Mouse (Mus musculus) adrenal gland, postnatal 25 days (tissue): ENCODE results near the gene AK157302. TPM values are rescaled to one million over a fixed set of nuclear protein-coding genes. Genes with fewer than 3 reads are reported as not detected.

Experiments used
- microRNA-seq, 2 experiments: library from miRNA; unstranded; fragments of <30 nt; microRNA quantifications; one replicate each; pipeline ENCODE4 v1.2.0; 2021
- total RNA-seq: library from RNA; stranded (reverse); gene quantifications from 2 replicates; pipeline ENCODE4 v1.2.3, GENCODE M21; 2021

AK157302 gene
- total RNA-seq, 1 experiment from 2014 or later: 10.1 TPM

Small RNA genes within 50 kb of the gene (microRNA-seq; reads per million reads assigned to microRNA genes)
- gene Mir1896: 0 to 0.36 reads per million in 2 experiments

Other genes starting within 250 kb of the AK157302 start
- gene Gpx5, start 202.5 kb upstream of the AK157302 start, total RNA-seq: not detected in 2 replicates
- gene Gpx6, start 183.1 kb upstream of the AK157302 start, total RNA-seq: not detected in 2 replicates
- not detected in 2 replicates for gene Olfr1367, start 148.3 kb upstream of the AK157302 start, total RNA-seq
- 9.8 and 13.3 TPM in 2 replicates for gene Zscan12, start 132.4 kb upstream of the AK157302 start, total RNA-seq
- 79.0 and 81.0 TPM in 2 replicates for gene Zkscan3, start 92.5 kb upstream of the AK157302 start, total RNA-seq
- 0.48 and 1.1 TPM in 2 replicates for gene Pgbd1, start 54.2 kb upstream of the AK157302 start, total RNA-seq
- gene Zscan26, start 41.5 kb upstream of the AK157302 start, total RNA-seq: 43.4 and 44.2 TPM in 2 replicates
- gene Nkapl, start 26.7 kb upstream of the AK157302 start, total RNA-seq: 1.7 and 2.1 TPM in 2 replicates
- gene Zkscan4, start 16.3 kb upstream of the AK157302 start, total RNA-seq: 2.7 and 4.8 TPM in 2 replicates
- gene Gm10065, start 15.8 kb upstream of the AK157302 start, total RNA-seq: not detected in 2 replicates
- gene Gm11273, start 6.2 kb downstream of the AK157302 start, total RNA-seq: 88.1 and 113 TPM in 2 replicates
- gene Zkscan8, start 35.9 kb downstream of the AK157302 start, total RNA-seq: 19.8 and 28.4 TPM in 2 replicates
- gene Olfr1366, start 47.6 kb downstream of the AK157302 start, total RNA-seq: not detected in 2 replicates
- gene Olfr1535, start 64.7 kb downstream of the AK157302 start, total RNA-seq: not detected in 2 replicates
- gene Olfr1364, start 86.5 kb downstream of the AK157302 start, total RNA-seq: not detected in 2 replicates
- not detected in 2 replicates for gene Olfr1362, start 118.8 kb downstream of the AK157302 start, total RNA-seq
- not detected in 2 replicates for gene Olfr11, start 147.3 kb downstream of the AK157302 start, total RNA-seq
- gene Olfr1361, start 168.2 kb downstream of the AK157302 start, total RNA-seq: not detected in 2 replicates
- not detected in 2 replicates for gene Olfr1360, start 182.2 kb downstream of the AK157302 start, total RNA-seq
- gene Olfr1359, start 202.9 kb downstream of the AK157302 start, total RNA-seq: not detected in 2 replicates
- 91.0 and 102 TPM in 2 replicates for gene Hist1h2bl, start 220.9 kb downstream of the AK157302 start, total RNA-seq
- 9.0 and 60.3 TPM in 2 replicates for gene Hist1h2ai, start 221.2 kb downstream of the AK157302 start, total RNA-seq
- 105 and 138 TPM in 2 replicates for gene Hist1h3h, start 222.4 kb downstream of the AK157302 start, total RNA-seq
- gene Hist1h2bm, start 226.8 kb downstream of the AK157302 start, total RNA-seq: 26.4 and 32.4 TPM in 2 replicates
- 20.5 and 22.8 TPM in 2 replicates for gene Hist1h4j, start 239.8 kb downstream of the AK157302 start, total RNA-seq